Mouse (Mus musculus): Measurements from ENCODE around the gene Stk40. TPM values are rescaled to one million over a fixed set of nuclear protein-coding genes. Genes with fewer than 3 reads are reported as not detected.

Stk40 gene
- total and polyA plus RNA-seq, 2 experiments, result 6.5 to 22.9 TPM

- 77% methylated on average over 16 of the region's 16 CpGs for WGBS
- H3K36me3 ChIP-seq (ENCODE audit: control insufficient read depth, insufficient read depth, low read length), result no peaks in the 10 kb centered on the region
- no peak overlapping the region for H3K27ac ChIP-seq (replicated peaks; ENCODE audit: insufficient read depth, low read depth, low read length)
- H3K79me2 ChIP-seq (ENCODE audit: control insufficient read depth, insufficient read depth, low read length), result no peaks in the 10 kb centered on the region
- TF ChIP-seq POLR2A (IDR thresholded peaks at IDR 0.05; ENCODE audit: extremely low read depth, insufficient read depth, low read length), result no peak
- no peak for TF ChIP-seq CTCF (IDR thresholded peaks at IDR 0.05; ENCODE audit: low read depth, low read length)
- no peak overlapping the region for H3K9ac ChIP-seq (ENCODE audit: low read depth, low read length)
- no peaks in the 10 kb centered on the region for H3K27me3 ChIP-seq (ENCODE audit: control insufficient read depth, insufficient read depth, low read length)
- no peak overlapping the region for H3K4me3 ChIP-seq (ENCODE audit: insufficient read depth, low read depth, low read length)
- no peak for DNase-seq (ENCODE audit: extremely low read depth, low read depth, low spot score)
- H3K4me1 ChIP-seq (ENCODE audit: control insufficient read depth, insufficient read depth, low read length), result peaks cover 6% of the 10 kb centered on the region; the same call in 1 of the 2 replicates
Measured at GRCm38 (mm10) chr4:126151701-126152440, 48.1 kb downstream of the Stk40 start.

- H3K79me2 ChIP-seq (ENCODE audit: control insufficient read depth, insufficient read depth, low read length), result no peaks in the 10 kb centered on the region
- TF ChIP-seq POLR2A (IDR thresholded peaks at IDR 0.05; ENCODE audit: extremely low read depth, insufficient read depth, low read length) (no peak), CTCF (IDR thresholded peaks at IDR 0.05; ENCODE audit: low read depth, low read length) (no peak)
- no peak overlapping the region for H3K4me3 ChIP-seq (ENCODE audit: insufficient read depth, low read depth, low read length)
- WGBS, result 69% methylated on average over 14 of the region's 14 CpGs
- no peaks in the 10 kb centered on the region for H3K27me3 ChIP-seq (ENCODE audit: control insufficient read depth, insufficient read depth, low read length)
- no peak for DNase-seq (ENCODE audit: extremely low read depth, low read depth, low spot score)
- H3K4me1 ChIP-seq (ENCODE audit: control insufficient read depth, insufficient read depth, low read length), result peaks cover 3% of the 10 kb centered on the region; the same call in 1 of the 2 replicates
- no peak overlapping the region for H3K9ac ChIP-seq (ENCODE audit: low read depth, low read length)
- no peaks in the 10 kb centered on the region for H3K36me3 ChIP-seq (ENCODE audit: control insufficient read depth, insufficient read depth, low read length)
- no peak overlapping the region for H3K27ac ChIP-seq (replicated peaks; ENCODE audit: insufficient read depth, low read depth, low read length)
Measured at GRCm38 (mm10) chr4:126152864-126153263, 49.1 kb downstream of the Stk40 start.

GRCm38 (mm10) chr4:126155183-126155582, 51.4 kb downstream of the Stk40 start:
- Histone ChIP-seq H3K9ac (ENCODE audit: low read depth, low read length) (no peak overlapping the region), H3K4me3 (ENCODE audit: insufficient read depth, low read depth, low read length) (no peak overlapping the region), H3K4me1 (ENCODE audit: control insufficient read depth, insufficient read depth, low read length) (no peaks in the 10 kb centered on the region), H3K36me3 (ENCODE audit: control insufficient read depth, insufficient read depth, low read length) (no peaks in the 10 kb centered on the region), H3K27me3 (ENCODE audit: control insufficient read depth, insufficient read depth, low read length) (no peaks in the 10 kb centered on the region), H3K79me2 (ENCODE audit: control insufficient read depth, insufficient read depth, low read length) (no peaks in the 10 kb centered on the region), H3K27ac (replicated peaks; ENCODE audit: insufficient read depth, low read depth, low read length) (peak overlapping the region; percentile 67)
- 62% methylated on average over 4 of the region's 4 CpGs for WGBS
- no peak for TF ChIP-seq CTCF (IDR thresholded peaks at IDR 0.05; ENCODE audit: low read depth, low read length)
- no peak for TF ChIP-seq POLR2A (IDR thresholded peaks at IDR 0.05; ENCODE audit: extremely low read depth, insufficient read depth, low read length)
- DNase-seq (ENCODE audit: extremely low read depth, low read depth, low spot score), result peak; percentile 50

- peak overlapping the region; percentile 67 for H3K27ac ChIP-seq (replicated peaks; ENCODE audit: insufficient read depth, low read depth, low read length)
- no peaks in the 10 kb centered on the region for H3K36me3 ChIP-seq (ENCODE audit: control insufficient read depth, insufficient read depth, low read length)
- DNase-seq (ENCODE audit: extremely low read depth, low read depth, low spot score), result no peak
- H3K4me3 ChIP-seq (ENCODE audit: insufficient read depth, low read depth, low read length), result no peak overlapping the region
- WGBS, result 18% methylated on average over 2 of the region's 2 CpGs
- H3K27me3 ChIP-seq (ENCODE audit: control insufficient read depth, insufficient read depth, low read length), result no peaks in the 10 kb centered on the region
- no peak overlapping the region for H3K9ac ChIP-seq (ENCODE audit: low read depth, low read length)
- no peaks in the 10 kb centered on the region for H3K4me1 ChIP-seq (ENCODE audit: control insufficient read depth, insufficient read depth, low read length)
- H3K79me2 ChIP-seq (ENCODE audit: control insufficient read depth, insufficient read depth, low read length), result no peaks in the 10 kb centered on the region
- no peak for TF ChIP-seq POLR2A (IDR thresholded peaks at IDR 0.05; ENCODE audit: extremely low read depth, insufficient read depth, low read length)
- no peak for TF ChIP-seq CTCF (IDR thresholded peaks at IDR 0.05; ENCODE audit: low read depth, low read length)
Measured at GRCm38 (mm10) chr4:126155869-126156268, 52.1 kb downstream of the Stk40 start.

- H3K4me1 ChIP-seq (ENCODE audit: control insufficient read depth, insufficient read depth, low read length), result no peaks in the 10 kb centered on the region
- H3K36me3 ChIP-seq (ENCODE audit: control insufficient read depth, insufficient read depth, low read length), result no peaks in the 10 kb centered on the region
- no peak overlapping the region for H3K4me3 ChIP-seq (ENCODE audit: insufficient read depth, low read depth, low read length)
- H3K9ac ChIP-seq (ENCODE audit: low read depth, low read length), result no peak overlapping the region
- WGBS, result 62% methylated on average over 5 of the region's 5 CpGs
- no peak overlapping the region for H3K27ac ChIP-seq (replicated peaks; ENCODE audit: insufficient read depth, low read depth, low read length)
- DNase-seq (ENCODE audit: extremely low read depth, low read depth, low spot score), result no peak
- TF ChIP-seq POLR2A (IDR thresholded peaks at IDR 0.05; ENCODE audit: extremely low read depth, insufficient read depth, low read length) (no peak), CTCF (IDR thresholded peaks at IDR 0.05; ENCODE audit: low read depth, low read length) (peak; percentile 88)
- H3K27me3 ChIP-seq (ENCODE audit: control insufficient read depth, insufficient read depth, low read length), result no peaks in the 10 kb centered on the region
- H3K79me2 ChIP-seq (ENCODE audit: control insufficient read depth, insufficient read depth, low read length), result no peaks in the 10 kb centered on the region
Measured at GRCm38 (mm10) chr4:126156617-126157016, 52.9 kb downstream of the Stk40 start.

- peak; percentile 49 for TF ChIP-seq CTCF (IDR thresholded peaks at IDR 0.05; ENCODE audit: low read depth, low read length)
- TF ChIP-seq POLR2A (IDR thresholded peaks at IDR 0.05; ENCODE audit: extremely low read depth, insufficient read depth, low read length), result no peak
- Histone ChIP-seq H3K4me1 (ENCODE audit: control insufficient read depth, insufficient read depth, low read length) (no peaks in the 10 kb centered on the region), H3K4me3 (ENCODE audit: insufficient read depth, low read depth, low read length) (no peak overlapping the region), H3K36me3 (ENCODE audit: control insufficient read depth, insufficient read depth, low read length) (no peaks in the 10 kb centered on the region), H3K27ac (replicated peaks; ENCODE audit: insufficient read depth, low read depth, low read length) (no peak overlapping the region), H3K79me2 (ENCODE audit: control insufficient read depth, insufficient read depth, low read length) (no peaks in the 10 kb centered on the region), H3K9ac (ENCODE audit: low read depth, low read length) (no peak overlapping the region), H3K27me3 (ENCODE audit: control insufficient read depth, insufficient read depth, low read length) (no peaks in the 10 kb centered on the region)
- 94% methylated on average over 6 of the region's 6 CpGs for WGBS
- DNase-seq (ENCODE audit: extremely low read depth, low read depth, low spot score), result no peak
Measured at GRCm38 (mm10) chr4:126157562-126157961, 53.8 kb downstream of the Stk40 start.

All from liver, adult 2 months (tissue).